Mouse (Mus musculus) testis, adult 2 months (tissue): ENCODE measurements around the gene Neu2. TPM values are rescaled to one million over a fixed set of nuclear protein-coding genes. Genes with fewer than 3 reads are reported as not detected.
A peak's percentile ranks its signal among the peaks of the same experiment; 100 is the strongest.

Experiments
- H3K27ac ChIP-seq: fragments of 200-500 bp; 2 replicates; pipeline ENCODE4 v1.5.1; 2012; ENCODE audit warnings: low read depth, low read length; ENCODE audit not compliant: control insufficient read depth, insufficient read depth
- H3K27me3 ChIP-seq: fragments of 200-500 bp; 2 replicates; pipeline ENCODE4 v1.6.1; 2012; ENCODE audit warnings: mild to moderate bottlenecking, low read length, moderate library complexity; ENCODE audit not compliant: control insufficient read depth, insufficient read depth
- H3K36me3 ChIP-seq: fragments of 200-500 bp; 2 replicates; pipeline ENCODE4 v1.6.1; 2012; ENCODE audit warnings: mild to moderate bottlenecking, low read length; ENCODE audit not compliant: control insufficient read depth, insufficient read depth
- H3K4me1 ChIP-seq: fragments of 200-500 bp; 2 replicates; pipeline ENCODE4 v1.6.1; 2012; ENCODE audit warnings: low read length; ENCODE audit not compliant: control insufficient read depth, insufficient read depth
- H3K4me3 ChIP-seq: fragments of 200-500 bp; 2 replicates; pipeline ENCODE4 v1.5.1; 2012; ENCODE audit warnings: low read depth, mild to moderate bottlenecking, low read length, moderate library complexity, mixed read lengths; ENCODE audit not compliant: control insufficient read depth
- CTCF ChIP-seq: fragments of 200-500 bp; IDR thresholded peaks from 2 replicates; pipeline ENCODE4 v1.5.1; 2012; ENCODE audit warnings: low read depth, mild to moderate bottlenecking, inconsistent platforms, low read length, moderate library complexity; ENCODE audit not compliant: control insufficient read depth, insufficient read depth, insufficient replicate concordance
- POLR2A ChIP-seq: fragments of 200-500 bp; IDR thresholded peaks from 2 replicates; pipeline ENCODE4 v1.6.1; 2012; ENCODE audit warnings: low read depth, mild to moderate bottlenecking, inconsistent platforms, low read length, moderate library complexity; ENCODE audit not compliant: control insufficient read depth
- polyA plus RNA-seq: library from polyadenylated mRNA; depleted of rRNA; stranded (reverse); fragments of >200 nt; gene quantifications from 2 replicates; pipeline ENCODE4 v1.2.3, GENCODE M21; 2012

The Neu2 gene
- polyA plus RNA-seq, 1 experiment, result 0.59 TPM

DNA sequence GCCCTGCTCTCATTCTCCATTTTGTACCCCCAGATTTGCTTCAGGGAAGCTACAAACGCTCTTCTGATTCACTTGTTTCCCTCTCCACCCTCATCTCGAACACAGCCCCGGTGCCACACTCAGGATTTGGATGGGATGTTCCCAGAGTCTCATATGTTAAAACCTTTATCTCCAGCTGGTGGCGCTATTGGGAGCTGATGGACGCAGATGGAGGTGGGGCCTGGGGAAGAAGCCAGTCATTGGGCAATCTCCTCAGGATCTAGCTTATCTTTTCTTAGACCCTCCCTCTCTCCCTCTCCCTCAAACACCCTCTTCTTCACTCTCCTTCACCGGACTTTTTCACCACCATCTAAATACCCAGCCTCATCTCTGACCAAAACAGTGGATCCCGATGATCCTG is 31.9 kb downstream of the Neu2 start:
- H3K36me3 ChIP-seq, result no peaks in the 10 kb centered on the region
- H3K27me3 ChIP-seq, result no peaks in the 10 kb centered on the region
- H3K4me1 ChIP-seq, result no peaks in the 10 kb centered on the region
- no peak overlapping the region for H3K27ac ChIP-seq
- TF ChIP-seq CTCF (peak; percentile 70), POLR2A (no peak)
- H3K4me3 ChIP-seq, result peak overlapping the region; percentile 47; the same call in 1 of the 2 replicates

DNA sequence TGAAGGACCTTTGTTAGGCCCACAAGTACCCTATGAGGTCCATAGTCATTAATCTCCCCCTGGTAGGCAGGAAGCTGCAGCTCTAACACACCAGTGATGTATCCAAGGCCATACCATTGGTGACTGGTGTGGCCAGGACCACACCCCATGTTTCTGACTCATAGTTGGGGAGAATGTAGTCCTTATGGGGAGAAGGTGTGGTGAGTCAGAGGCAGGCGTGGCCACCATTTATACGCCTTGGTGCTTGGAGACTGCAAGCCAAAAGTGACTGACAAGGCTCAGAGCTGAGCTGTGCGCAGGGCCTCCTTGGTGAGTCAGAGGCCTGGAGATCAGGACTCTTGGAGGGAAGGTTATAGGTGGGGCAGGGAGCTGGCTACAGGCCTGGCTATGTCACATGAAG is 41.3 kb downstream of the Neu2 start:
- Histone ChIP-seq H3K27me3 (no peaks in the 10 kb centered on the region), H3K36me3 (no peaks in the 10 kb centered on the region)

DNA sequence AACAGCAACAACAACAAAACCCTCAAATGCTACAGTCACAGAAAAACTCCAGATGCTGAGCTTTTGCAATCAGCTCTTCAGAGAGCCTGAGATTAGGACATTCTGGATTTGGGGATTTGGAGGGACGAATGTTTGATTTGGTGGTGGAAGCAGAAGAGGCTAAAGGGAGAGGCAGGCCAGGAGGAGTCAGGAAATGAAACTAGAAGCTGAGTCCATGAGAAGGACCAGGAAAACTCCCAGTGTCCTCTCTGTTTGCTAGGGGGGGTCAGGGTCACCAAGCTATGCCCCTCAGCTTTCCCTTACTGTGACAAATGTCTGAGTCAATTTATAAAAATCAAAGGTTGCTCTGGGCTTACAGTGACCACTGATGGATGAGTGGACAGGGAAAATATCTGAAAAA is 43.9 kb downstream of the Neu2 start:
- H3K36me3 ChIP-seq, result no peaks in the 10 kb centered on the region
- no peaks in the 10 kb centered on the region for H3K27me3 ChIP-seq
- no peak overlapping the region for H3K27ac ChIP-seq
- TF ChIP-seq CTCF, result no peak
- no peak for TF ChIP-seq POLR2A
- peaks cover 13% of the 10 kb centered on the region for H3K4me1 ChIP-seq
- no peak overlapping the region for H3K4me3 ChIP-seq

More for the DNA sequence above, 41.3 kb downstream of the Neu2 start:
- H3K4me1 ChIP-seq, result peaks cover 13% of the 10 kb centered on the region
- TF ChIP-seq CTCF, result no peak
- TF ChIP-seq POLR2A, result peak; percentile 30; the same call in 1 of the 2 replicates
- peak overlapping the region; percentile 73 for H3K4me3 ChIP-seq
- H3K27ac ChIP-seq, result peak overlapping the region; percentile 68; the same call in 1 of the 2 replicates

DNA sequence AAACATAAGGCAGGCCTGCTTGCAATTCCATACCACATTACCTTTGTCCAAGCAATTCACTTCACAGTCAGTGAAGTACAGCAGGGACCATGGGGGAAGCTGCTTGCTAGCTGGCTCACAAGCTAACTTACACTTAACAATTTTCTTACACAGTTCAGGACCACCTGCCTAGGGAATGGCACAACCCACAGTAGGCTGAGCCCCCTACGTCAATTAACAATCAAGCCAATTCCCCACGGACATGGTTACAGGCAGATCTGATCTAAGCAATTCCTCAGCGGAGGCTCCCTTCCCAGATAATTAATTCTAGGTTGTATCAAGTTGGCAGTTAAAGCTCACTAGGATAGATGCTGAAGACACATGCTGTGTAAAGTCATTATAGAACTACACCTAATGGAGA is 53.3 kb downstream of the Neu2 start:
- Histone ChIP-seq H3K36me3 (no peaks in the 10 kb centered on the region), H3K4me1 (no peaks in the 10 kb centered on the region)
- no peak for TF ChIP-seq CTCF
- TF ChIP-seq POLR2A, result no peak

DNA sequence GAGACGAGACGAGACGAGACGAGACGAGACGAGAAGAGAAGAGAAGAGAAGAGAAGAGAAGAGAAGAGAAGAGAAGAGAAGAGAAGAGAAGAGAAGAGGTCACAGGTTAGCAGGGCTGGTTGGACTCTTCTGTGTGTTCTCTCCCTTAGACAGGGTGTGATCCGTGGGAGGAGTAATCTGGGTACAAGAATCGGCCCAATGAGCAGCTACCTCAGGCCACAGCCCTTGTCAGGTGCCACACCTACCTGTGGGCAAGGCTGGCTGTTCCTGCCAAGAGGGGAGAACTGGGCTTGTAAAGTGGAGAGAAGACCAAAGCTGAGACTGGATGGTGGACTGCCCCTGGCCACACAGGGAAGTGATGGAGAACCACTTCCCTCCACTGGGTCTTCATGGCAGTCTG is 56.1 kb downstream of the Neu2 start:
- H3K27ac ChIP-seq, result no peak overlapping the region
- no peak overlapping the region for H3K4me3 ChIP-seq
- no peaks in the 10 kb centered on the region for H3K27me3 ChIP-seq
- no peaks in the 10 kb centered on the region for H3K36me3 ChIP-seq
- H3K4me1 ChIP-seq, result no peaks in the 10 kb centered on the region
- no peak for TF ChIP-seq POLR2A
- TF ChIP-seq CTCF, result no peak

More for the DNA sequence above, 53.3 kb downstream of the Neu2 start:
- no peaks in the 10 kb centered on the region for H3K27me3 ChIP-seq
- H3K27ac ChIP-seq, result no peak overlapping the region
- H3K4me3 ChIP-seq, result no peak overlapping the region

DNA sequence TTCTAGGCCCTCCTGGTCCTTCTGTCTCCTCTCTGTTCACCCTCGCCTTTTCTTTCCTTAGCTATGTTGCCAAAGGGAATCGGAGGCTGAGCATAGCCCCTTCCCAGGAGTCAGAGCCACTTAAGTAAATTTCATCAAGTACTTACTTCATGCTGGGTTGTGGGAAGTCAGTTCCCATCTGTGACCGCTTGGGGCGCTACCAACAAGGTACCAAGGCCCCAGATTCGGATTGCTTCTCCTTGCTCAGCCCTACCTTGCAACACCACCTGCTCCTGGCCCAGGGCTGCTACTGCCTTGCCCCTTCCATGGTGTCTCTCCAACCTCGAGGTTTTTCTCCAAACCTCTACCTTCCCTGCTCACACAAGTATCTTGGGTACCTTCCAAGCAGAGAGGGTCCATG is 58.7 kb downstream of the Neu2 start:
- Histone ChIP-seq H3K4me1 (no peaks in the 10 kb centered on the region), H3K4me3 (no peak overlapping the region), H3K27ac (no peak overlapping the region), H3K27me3 (no peaks in the 10 kb centered on the region), H3K36me3 (no peaks in the 10 kb centered on the region)
- TF ChIP-seq CTCF (peak; percentile 37; the same call in 1 of the 2 replicates), POLR2A (no peak)

DNA sequence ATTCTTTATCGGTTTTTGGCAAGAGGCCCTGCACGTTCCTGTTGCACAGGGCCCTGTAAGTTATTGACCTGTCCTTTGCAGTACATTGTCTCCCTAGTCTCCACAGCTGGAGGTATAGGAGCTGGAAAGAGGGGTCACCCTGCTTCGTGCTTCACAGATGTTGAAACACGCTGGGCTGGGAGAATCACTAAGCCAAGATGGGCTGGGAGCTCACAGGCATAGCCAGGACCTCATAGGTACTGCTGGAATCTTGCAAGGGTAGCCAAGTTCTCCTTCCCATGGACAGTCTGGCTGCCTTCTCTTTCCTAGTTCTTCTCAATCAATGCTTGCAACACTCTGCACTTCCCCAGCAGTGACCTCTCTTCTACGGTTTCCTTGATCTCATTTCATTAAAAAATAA is 63.6 kb downstream of the Neu2 start:
- Histone ChIP-seq H3K36me3 (no peaks in the 10 kb centered on the region), H3K27me3 (no peaks in the 10 kb centered on the region), H3K4me1 (no peaks in the 10 kb centered on the region; the same call in 1 of the 2 replicates), H3K27ac (no peak overlapping the region), H3K4me3 (no peak overlapping the region)
- TF ChIP-seq POLR2A (no peak), CTCF (no peak)

DNA sequence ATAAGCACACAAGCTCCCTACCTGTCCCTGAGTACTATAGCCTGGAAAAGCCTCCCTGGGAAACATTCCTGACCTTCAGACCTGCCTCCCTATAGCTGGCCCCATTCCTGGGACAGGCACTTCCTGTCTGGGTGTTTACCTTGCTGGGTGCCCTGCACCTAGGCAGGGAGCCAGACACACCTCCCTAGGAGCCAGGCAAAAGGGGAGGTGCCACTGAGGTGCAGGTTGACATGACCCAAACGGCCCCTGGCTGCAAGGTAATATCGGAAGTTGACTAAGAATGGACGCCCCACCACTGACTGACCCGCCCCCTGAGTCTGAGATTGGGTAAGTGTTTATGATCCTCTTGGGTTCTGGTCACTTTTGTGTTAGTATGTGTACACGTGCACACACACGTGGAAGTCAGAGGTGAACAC is 64.1 kb downstream of the Neu2 start, which contains the start of gene Ngef:
Gene Ngef, minus strand, starts transcription at position 71 of the 416 bp plus-strand sequence.
- H3K27ac ChIP-seq, result no peak within 1 kb of the TSS
- H3K27me3 ChIP-seq, result no peaks in the 10 kb centered on the region
- TF ChIP-seq POLR2A, result no peak
- TF ChIP-seq CTCF, result no peak
- H3K4me3 ChIP-seq, result no peak within 1 kb of the TSS
- H3K4me1 ChIP-seq, result no peaks in the 10 kb centered on the region; the same call in 1 of the 2 replicates
- no peaks in the 10 kb centered on the region for H3K36me3 ChIP-seq
